Mouse (Mus musculus) megakaryocyte progenitor cell, adult 5-6 weeks (primary cell): ENCODE results near the gene Enox1. TPM values are rescaled to one million over a fixed set of nuclear protein-coding genes. Genes with fewer than 3 reads are reported as not detected.
A peak's percentile ranks its signal among the peaks of the same experiment; 100 is the strongest.

Experiments
- ATAC-seq: replicated peaks from 2 replicates; pipeline ENCODE4 v1.8.0; 2016; ENCODE audit warnings: mild to moderate bottlenecking, moderate TSS enrichment, inconsistent platforms; ENCODE audit not compliant: poor library complexity
- total RNA-seq, 2 experiments: library from RNA; stranded (forward) in 1 of 2; stranded (reverse) in 1 of 2; fragments of 157-497, 149-512 nt in 1 of 2; fragments of 200-1000 nt in 1 of 2; gene quantifications; 2 replicates each; pipeline versions ENCODE4 v1.2.3 to v1.2.4; 2015 to 2017

Gene Enox1
- total RNA-seq, 2 experiments from 2014 or later, result not detected

- ATAC-seq, result no peak
Measured at GRCm38 (mm10) chr14:77599016-77599704, 442.6 kb downstream of the Enox1 start.

- ATAC-seq, result no peak
Measured at GRCm38 (mm10) chr14:77600773-77601172, 444.2 kb downstream of the Enox1 start.

GRCm38 (mm10) chr14:77601446-77601845, 444.9 kb downstream of the Enox1 start:
- ATAC-seq, result no peak

- ATAC-seq, result no peak
Measured at GRCm38 (mm10) chr14:77608182-77608839, 451.7 kb downstream of the Enox1 start.

GRCm38 (mm10) chr14:77615201-77615600, 458.6 kb downstream of the Enox1 start:
- no peak for ATAC-seq

GRCm38 (mm10) chr14:77617250-77617649, 460.7 kb downstream of the Enox1 start:
- ATAC-seq, result no peak

- no peak for ATAC-seq
Measured at GRCm38 (mm10) chr14:77618131-77618805, 461.7 kb downstream of the Enox1 start.

GRCm38 (mm10) chr14:77621473-77622264, 465.1 kb downstream of the Enox1 start:
- ATAC-seq, result no peak

- ATAC-seq, result no peak
Measured at GRCm38 (mm10) chr14:77626557-77627507, 470.3 kb downstream of the Enox1 start.

- ATAC-seq, result no peak
Measured at GRCm38 (mm10) chr14:77632466-77633171, 476.1 kb downstream of the Enox1 start.

GRCm38 (mm10) chr14:77633172-77633542, 476.6 kb downstream of the Enox1 start:
- ATAC-seq, result no peak

- no peak for ATAC-seq
Measured at GRCm38 (mm10) chr14:77636931-77637330, 480.4 kb downstream of the Enox1 start.

GRCm38 (mm10) chr14:77638148-77638547, 481.6 kb downstream of the Enox1 start:
- ATAC-seq, result no peak

GRCm38 (mm10) chr14:77638616-77639015, 482.1 kb downstream of the Enox1 start:
- no peak for ATAC-seq

- ATAC-seq, result no peak
Measured at GRCm38 (mm10) chr14:77639586-77639985, 483.0 kb downstream of the Enox1 start.

GRCm38 (mm10) chr14:77642314-77642713, 485.8 kb downstream of the Enox1 start:
- ATAC-seq, result no peak

GRCm38 (mm10) chr14:77646196-77646595, 489.6 kb downstream of the Enox1 start:
- peak; percentile 74 for ATAC-seq

GRCm38 (mm10) chr14:77647017-77647416, 490.5 kb downstream of the Enox1 start:
- ATAC-seq, result no peak

- no peak for ATAC-seq
Measured at GRCm38 (mm10) chr14:77648305-77648704, 491.7 kb downstream of the Enox1 start.
